Mouse (Mus musculus): ENCODE data around the gene Prkn.

GRCm38 (mm10) chr17:11612801-11613531 is 772.8 kb downstream of the Prkn start:
- TF ChIP-seq POLR2A (IDR thresholded peaks at IDR 0.05; ENCODE audit: insufficient read depth, low read depth, low read length) (no peak), CTCF (IDR thresholded peaks at IDR 0.05) (no peak)
